Mouse (Mus musculus) cerebellum, adult 8-10 months (tissue): ENCODE data around the gene Adamts7.

Experiments
- DNase-seq: peaks from one replicate; pipeline ENCODE4 v3.0.0; 2022

The Adamts7 gene

GRCm38 (mm10) chr9:90162926-90163748 is at the start of gene Adamts7:
Adamts7 (plus strand) TSS chr9:90163069.
- DNase-seq: peak; percentile 27

GRCm38 (mm10) chr9:90113151-90113550 is 49.7 kb upstream of the Adamts7 start:
- DNase-seq: no peak

GRCm38 (mm10) chr9:90113651-90114566 is 49.0 kb upstream of the Adamts7 start:
- peak; percentile 81 for DNase-seq

- peak; percentile 93 for DNase-seq
Observed at GRCm38 (mm10) chr9:90114567-90115307, 48.1 kb upstream of the Adamts7 start, which contains the start of gene Morf4l1. Morf4l1 (minus strand) TSS chr9:90114774.

GRCm38 (mm10) chr9:90115308-90115700 is 47.6 kb upstream of the Adamts7 start:
- no peak for DNase-seq

GRCm38 (mm10) chr9:90117234-90117633 is 45.6 kb upstream of the Adamts7 start:
- no peak for DNase-seq

GRCm38 (mm10) chr9:90122246-90122740 is 40.6 kb upstream of the Adamts7 start:
- no peak for DNase-seq

- DNase-seq: no peak
Observed at GRCm38 (mm10) chr9:90124156-90124872, 38.6 kb upstream of the Adamts7 start.

GRCm38 (mm10) chr9:90124873-90125245 is 38.0 kb upstream of the Adamts7 start:
- DNase-seq: no peak

GRCm38 (mm10) chr9:90125416-90126099 is 37.3 kb upstream of the Adamts7 start:
- no peak for DNase-seq

- DNase-seq: peak; percentile 63
Observed at GRCm38 (mm10) chr9:90126260-90127010, 36.4 kb upstream of the Adamts7 start.

GRCm38 (mm10) chr9:90127146-90127545 is 35.7 kb upstream of the Adamts7 start:
- no peak for DNase-seq

- DNase-seq: no peak
Observed at GRCm38 (mm10) chr9:90128636-90129201, 34.1 kb upstream of the Adamts7 start.

- no peak for DNase-seq
Observed at GRCm38 (mm10) chr9:90133562-90134355, 29.1 kb upstream of the Adamts7 start.

GRCm38 (mm10) chr9:90135466-90135865 is 27.4 kb upstream of the Adamts7 start:
- DNase-seq: no peak

GRCm38 (mm10) chr9:90135963-90136677 is 26.7 kb upstream of the Adamts7 start:
- DNase-seq: no peak

GRCm38 (mm10) chr9:90136678-90136965 is 26.2 kb upstream of the Adamts7 start:
- no peak for DNase-seq

- no peak for DNase-seq
Observed at GRCm38 (mm10) chr9:90145788-90146187, 17.1 kb upstream of the Adamts7 start.

GRCm38 (mm10) chr9:90146869-90147268 is 16.0 kb upstream of the Adamts7 start:
- DNase-seq: no peak
